Mouse (Mus musculus) kidney, adult 2 months (tissue): ENCODE measurements around the gene Bcas3.

Source experiments
- CTCF ChIP-seq: fragments of 200-500 bp; conservative IDR thresholded peaks from 2 replicates; pipeline ENCODE4 v1.5.1; 2011; ENCODE audit warnings: low read depth, mild to moderate bottlenecking, control low read depth, low read length, moderate library complexity, mixed read lengths; ENCODE audit not compliant: insufficient read depth, insufficient read length
- POLR2A ChIP-seq: fragments of 200-500 bp; IDR thresholded peaks from one replicate; pipeline ENCODE4 v1.6.1; 2011; ENCODE audit warnings: low read depth, low read length, control low read depth

- TF ChIP-seq CTCF: no peak
- TF ChIP-seq POLR2A: no peak
These were observed 100.8 kb downstream of the Bcas3 start for GRCm38 (mm10) chr11:85453598-85454304.
